ENCODE assay signal across 14 mouse cellular contexts in the genomic region with DNA sequence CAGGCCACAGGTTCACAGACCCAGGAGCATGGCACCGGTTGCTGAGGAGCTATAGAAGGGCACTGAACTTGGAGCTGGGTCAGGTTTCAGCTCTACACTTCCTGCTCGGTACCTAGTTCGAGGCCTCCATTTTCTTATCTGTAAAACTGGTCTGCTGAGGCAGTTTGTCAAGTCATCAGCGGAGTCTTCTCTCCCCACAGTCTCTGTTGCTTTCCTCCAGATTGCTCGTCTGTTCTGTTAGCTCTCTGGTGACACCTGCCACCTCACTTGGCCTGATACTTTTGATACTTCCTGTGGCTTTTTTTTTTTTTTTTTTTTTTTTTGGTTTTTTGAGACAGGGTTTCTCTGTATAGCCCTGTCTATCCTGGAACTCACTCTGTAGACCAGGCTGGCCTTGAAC.
DNase-seq lines count a peak whose midpoint lies in the region; ATAC-seq and TF ChIP-seq lines count a peak whose summit lies in the region.
"Had no signal": no experiment of that assay in that cellular context is flagged by ENCODE, and none has a peak within 500 bp of the region (broad histone marks: within the 10 kb centered on the region; RNA-seq: fewer than 3 reads in every experiment).

No protein-coding gene starts in this region.

- ATAC-seq in CD4-positive, CD25-positive, alpha-beta regulatory T cell, adult 4 months, result no peak
- ATAC-seq in lung, postnatal 0 days, result no peak
- ATAC-seq: hindbrain, embryonic 16.5 days had no signal

- no peaks in the 10 kb centered on the region for H3K9me3 ChIP-seq in lung, postnatal 0 days (ENCODE audit: low read length)
- H3K9me3 ChIP-seq in embryonic facial prominence, embryonic 10.5 days, result no peaks in the 10 kb centered on the region
- H3K9me3 ChIP-seq: heart, embryonic 13.5 days; neural tube, embryonic 15.5 days had no signal

- peak overlapping the region; percentile 47 for H3K27ac ChIP-seq in lung, postnatal 0 days (ENCODE audit: low read length)
- H3K27ac ChIP-seq in embryonic facial prominence, embryonic 10.5 days (replicated peaks), result 0 out of 2 replicates have a peak overlapping the region, but pooled peaks have one; percentile 30
- H3K27ac ChIP-seq: heart, embryonic 13.5 days; neural tube, embryonic 15.5 days had no signal

- no peaks in the 10 kb centered on the region for H3K27me3 ChIP-seq in lung, postnatal 0 days (replicated peaks; ENCODE audit: insufficient read depth, low read length)
- no peaks in the 10 kb centered on the region for H3K27me3 ChIP-seq in embryonic facial prominence, embryonic 10.5 days (replicated peaks; ENCODE audit: low read depth, poor library complexity, severe bottlenecking)
- H3K27me3 ChIP-seq: neural tube, embryonic 15.5 days had no signal

- H3K4me1 ChIP-seq in lung, postnatal 0 days (ENCODE audit: insufficient read depth, low read depth, low read length), result peaks cover 13% of the 10 kb centered on the region; the same call in 1 of the 2 replicates
- H3K4me1 ChIP-seq in embryonic facial prominence, embryonic 10.5 days, result peaks cover 30% of the 10 kb centered on the region

- TF ChIP-seq EP300 in lung, postnatal 0 days (IDR thresholded peaks at IDR 0.05), result no peak

- 69% methylated on average over 5 of the region's 5 CpGs for WGBS in lung, postnatal 0 days
- WGBS in embryonic facial prominence, embryonic 10.5 days, result 77% methylated on average over 5 of the region's 5 CpGs

- no peak overlapping the region for H3K4me3 ChIP-seq in lung, postnatal 0 days (ENCODE audit: low read depth, low read length)
- no peak overlapping the region for H3K4me3 ChIP-seq in embryonic facial prominence, embryonic 10.5 days
- H3K4me3 ChIP-seq: heart, embryonic 13.5 days; neural tube, embryonic 15.5 days had no signal

- TF ChIP-seq CTCF in lung, postnatal 0 days (IDR thresholded peaks at IDR 0.05), result no peak

- DNase-seq in CD4-positive, CD25-positive, alpha-beta regulatory T cell, adult 2 months (ENCODE audit: low read depth, low spot score), result peak; percentile 4
- no peak for DNase-seq in lung, postnatal 0 days (ENCODE audit: low spot score)
- no peak for DNase-seq in lung, postnatal 4 days
- DNase-seq in embryonic facial prominence, embryonic 10.5 days (ENCODE audit: low spot score), result no peak
- DNase-seq in thymus, postnatal 14 days, result peak; percentile 41
- no peak for DNase-seq in adrenal gland, postnatal 14 days
- no peak for DNase-seq in cerebellum, adult 11-12 months
- DNase-seq: cerebellum, adult 9-10 months; kidney, adult 8-10 months had no signal

- H3K36me3 ChIP-seq in lung, postnatal 0 days (ENCODE audit: insufficient read depth, low read length), result peaks cover 30% of the 10 kb centered on the region
- peaks cover 24% of the 10 kb centered on the region for H3K36me3 ChIP-seq in embryonic facial prominence, embryonic 10.5 days (replicated peaks)
- H3K36me3 ChIP-seq: heart, embryonic 13.5 days; neural tube, embryonic 15.5 days had no signal

- no peak overlapping the region for H3K4me2 ChIP-seq in lung, postnatal 0 days (replicated peaks; ENCODE audit: low read depth, low read length)
- H3K4me2 ChIP-seq: heart, embryonic 13.5 days; lung, embryonic 14.5 days; neural tube, embryonic 15.5 days had no signal

- H3K9ac ChIP-seq in lung, postnatal 0 days (replicated peaks; ENCODE audit: low read depth), result no peak overlapping the region
- H3K9ac ChIP-seq: heart, embryonic 13.5 days; lung, embryonic 14.5 days; neural tube, embryonic 15.5 days had no signal

Comparison
In these comparisons a context has a peak if more than half of its experiments do, and no peak if none do; other contexts are left out.
1. DNase-seq: peak in CD4-positive, CD25-positive, alpha-beta regulatory T cell, adult 2 months (single experiment) and thymus, postnatal 14 days (single experiment); none in lung, postnatal 0 days (single experiment), lung, postnatal 4 days (0 of 2), embryonic facial prominence, embryonic 10.5 days (single experiment), adrenal gland, postnatal 14 days (single experiment) and cerebellum, adult 11-12 months (single experiment).